Mouse (Mus musculus) CD4-positive, CD25-positive, alpha-beta regulatory T cell, adult 4 months (primary cell): ENCODE measurements around the gene Aqp9. TPM values are rescaled to one million over a fixed set of nuclear protein-coding genes. Genes with fewer than 3 reads are reported as not detected.

Source experiments
- ATAC-seq: one replicate; pipeline ENCODE4 v1.8.0; 2017
- polyA plus RNA-seq, 2 experiments: library from polyadenylated mRNA; unstranded; fragments of 100-300 nt; shearing (Covaris generic); gene quantifications; one replicate each; pipeline ENCODE4 v1.2.1; 2017

Gene Aqp9
- polyA plus RNA-seq, 2 experiments from 2014 or later, result 0.31 TPM; not detected in 1

GRCm38 (mm10) chr9:71065343-71065875 lies 103.1 kb downstream of the Aqp9 start:
- ATAC-seq, result no peak

DNA sequence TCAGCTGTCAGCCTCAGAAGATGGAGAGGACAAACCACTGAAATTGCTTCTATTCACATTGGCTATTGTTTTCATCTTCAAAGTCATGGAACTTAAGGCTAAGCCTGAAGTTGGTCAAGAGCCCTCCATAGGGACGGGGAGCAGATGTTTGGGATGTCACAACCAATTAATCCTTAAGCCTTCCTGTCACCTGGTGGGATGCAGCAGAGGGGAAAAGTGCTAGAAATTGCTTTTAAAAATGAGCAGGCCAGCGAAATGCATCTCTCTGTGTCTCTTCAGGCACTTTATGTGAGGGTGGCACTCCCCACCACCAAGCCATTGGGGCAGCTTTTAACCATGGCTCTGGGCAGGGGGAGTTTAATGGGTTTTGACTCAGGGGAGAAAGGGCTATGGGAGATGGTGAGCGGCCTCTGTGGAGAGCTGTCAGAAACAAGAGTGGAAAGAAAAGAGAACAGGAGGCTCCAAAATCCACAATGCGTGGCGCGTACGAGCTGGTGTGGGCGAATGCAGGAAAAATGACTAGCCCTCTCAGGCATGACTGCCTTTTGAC lies 104.1 kb downstream of the Aqp9 start:
- no peak for ATAC-seq

- ATAC-seq, result no peak
Measured at GRCm38 (mm10) chr9:71063551-71063950, 104.9 kb downstream of the Aqp9 start.

- no peak for ATAC-seq
Measured at GRCm38 (mm10) chr9:71062976-71063375, 105.5 kb downstream of the Aqp9 start.

- ATAC-seq, result no peak
Measured at GRCm38 (mm10) chr9:71062301-71062700, 106.2 kb downstream of the Aqp9 start.

Other genes with a start within 250 kb of the Aqp9 start
- gene Lipc, start 216.5 kb downstream of the Aqp9 start, polyA plus RNA-seq, result not detected
- gene Aldh1a2, start 47.1 kb upstream of the Aqp9 start, polyA plus RNA-seq, result not detected